Mouse (Mus musculus) hindbrain, embryonic 15.5 days (tissue): ENCODE data around the gene Akap13. TPM values are rescaled to one million over a fixed set of nuclear protein-coding genes. Genes with fewer than 3 reads are reported as not detected.
"Not testable (repeated sequence)": the region's sequence is repeated elsewhere in the genome, so short reads cannot be mapped to it uniquely, and the experiment has no call there.

Experiments
- ATAC-seq: fragments of 200-750 bp; cut with Nextera tagmentation; 2 replicates; pipeline ENCODE4 v1.8.0; 2017; ENCODE audit warnings: low read depth, moderate number of reproducible peaks, moderate TSS enrichment; ENCODE audit not compliant: low FRiP score
- H3K27ac ChIP-seq: fragments of 300-500 bp; sonication (generic); replicated peaks from 2 replicates; pipeline ENCODE4 v1.5.1; 2015; ENCODE audit warnings: mild to moderate bottlenecking, inconsistent platforms
- H3K27me3 ChIP-seq: fragments of 300-500 bp; sonication (generic); 2 replicates; pipeline ENCODE4 v1.6.1; 2015; ENCODE audit warnings: control low read depth, inconsistent platforms
- H3K36me3 ChIP-seq: fragments of 300-500 bp; sonication (generic); 2 replicates; pipeline ENCODE4 v1.6.1; 2015; ENCODE audit warnings: control low read depth, inconsistent platforms
- H3K4me1 ChIP-seq: fragments of 300-500 bp; sonication (generic); replicated peaks from 2 replicates; pipeline ENCODE4 v1.6.1; 2015; ENCODE audit warnings: control low read depth, inconsistent platforms
- H3K4me2 ChIP-seq: fragments of 300-500 bp; sonication (generic); 2 replicates; pipeline ENCODE4 v1.6.1; 2015; ENCODE audit warnings: moderate library complexity, mild to moderate bottlenecking, inconsistent platforms
- H3K4me3 ChIP-seq: fragments of 300-500 bp; sonication (generic); 2 replicates; pipeline ENCODE4 v1.5.1; 2015; ENCODE audit warnings: mild to moderate bottlenecking, inconsistent platforms
- H3K9ac ChIP-seq: fragments of 300-500 bp; sonication (generic); 2 replicates; pipeline ENCODE4 v1.6.1; 2015; ENCODE audit warnings: inconsistent platforms
- H3K9me3 ChIP-seq: fragments of 300-500 bp; sonication (generic); 2 replicates; pipeline ENCODE4 v1.6.1; 2016; ENCODE audit warnings: control low read depth, inconsistent platforms
- WGBS: fragments of 180-500 bp; shearing (Covaris S2); methylation state at CpG from one replicate; pipeline ENCODE4 v1.1.7; 2015; 5-methylcytosine and 5-hydroxymethylcytosine counted together
- microRNA-seq: library from miRNA; unstranded; fragments of <30 nt; microRNA quantifications from one replicate; pipeline ENCODE4, GENCODE M21; 2016
- polyA plus RNA-seq: library from polyadenylated mRNA; unstranded; fragments of >200 nt; fragmentation: Nextera tagmentation; extraction: Ambion mirVana; gene quantifications from 2 replicates; pipeline ENCODE4 v1.2.1, GENCODE M21; 2015

Akap13 gene
- polyA plus RNA-seq, 1 experiment from 2014 or later = 15.3 TPM

- 82% methylated on average over 13 of the region's 13 CpGs for WGBS
These were observed 335.9 kb downstream of the Akap13 start for GRCm38 (mm10) chr7:75791092-75791837.

GRCm38 (mm10) chr7:75793091-75793490 is 337.8 kb downstream of the Akap13 start:
- no peak overlapping the region for H3K27ac ChIP-seq
- ATAC-seq = no peak
- no peaks in the 10 kb centered on the region for H3K9me3 ChIP-seq
- no peaks in the 10 kb centered on the region for H3K27me3 ChIP-seq
- no peak overlapping the region for H3K4me3 ChIP-seq
- no peak overlapping the region for H3K4me2 ChIP-seq
- H3K4me1 ChIP-seq = 0 out of 2 replicates have a peak, but pooled peaks cover 4% of the 10 kb centered on the region
- no peak overlapping the region for H3K9ac ChIP-seq
- H3K36me3 ChIP-seq = no peaks in the 10 kb centered on the region
- 61% methylated on average over 2 of the region's 2 CpGs for WGBS

More at GRCm38 (mm10) chr7:75791092-75791837, 335.9 kb downstream of the Akap13 start:
- not testable (repeated sequence) for H3K27ac ChIP-seq, H3K4me2 ChIP-seq, H3K9ac ChIP-seq, ATAC-seq, H3K4me1 ChIP-seq, H3K36me3 ChIP-seq, H3K9me3 ChIP-seq, H3K27me3 ChIP-seq, H3K4me3 ChIP-seq

- Histone ChIP-seq H3K27me3 (no peaks in the 10 kb centered on the region), H3K4me1 (0 out of 2 replicates have a peak, but pooled peaks cover 4% of the 10 kb centered on the region), H3K9me3 (no peaks in the 10 kb centered on the region), H3K4me2 (no peak overlapping the region), H3K4me3 (no peak overlapping the region), H3K36me3 (no peaks in the 10 kb centered on the region), H3K27ac (no peak overlapping the region), H3K9ac (no peak overlapping the region)
- WGBS = 68% methylated on average over 3 of the region's 3 CpGs
- ATAC-seq = no peak
These were observed 338.5 kb downstream of the Akap13 start for GRCm38 (mm10) chr7:75793654-75794335.

- Histone ChIP-seq H3K36me3 (no peaks in the 10 kb centered on the region), H3K9me3 (no peaks in the 10 kb centered on the region), H3K4me2 (no peak overlapping the region), H3K27me3 (no peaks in the 10 kb centered on the region), H3K27ac (no peak overlapping the region), H3K4me1 (0 out of 2 replicates have a peak, but pooled peaks cover 4% of the 10 kb centered on the region), H3K9ac (no peak overlapping the region), H3K4me3 (no peak overlapping the region)
- ATAC-seq = no peak
- WGBS = 97% methylated on average over 8 of the region's 8 CpGs
These were observed 339.8 kb downstream of the Akap13 start for GRCm38 (mm10) chr7:75795106-75795505.

GRCm38 (mm10) chr7:75796474-75796873 is 341.1 kb downstream of the Akap13 start:
- 0 out of 2 replicates have a peak, but pooled peaks cover 4% of the 10 kb centered on the region for H3K4me1 ChIP-seq
- H3K9me3 ChIP-seq = no peaks in the 10 kb centered on the region
- no peaks in the 10 kb centered on the region for H3K36me3 ChIP-seq
- no peak overlapping the region for H3K9ac ChIP-seq
- no peaks in the 10 kb centered on the region for H3K27me3 ChIP-seq
- WGBS = 30% methylated on average over 8 of the region's 9 CpGs
- H3K4me3 ChIP-seq = no peak overlapping the region
- H3K27ac ChIP-seq = no peak overlapping the region
- H3K4me2 ChIP-seq = no peak overlapping the region
- no peak for ATAC-seq

- Histone ChIP-seq H3K4me1 (0 out of 2 replicates have a peak, but pooled peaks cover 4% of the 10 kb centered on the region), H3K27ac (no peak overlapping the region), H3K9me3 (no peaks in the 10 kb centered on the region), H3K9ac (no peak overlapping the region), H3K4me2 (no peak overlapping the region), H3K27me3 (no peaks in the 10 kb centered on the region), H3K36me3 (no peaks in the 10 kb centered on the region), H3K4me3 (no peak overlapping the region)
- WGBS = 77% methylated on average over 4 of the region's 4 CpGs
- no peak for ATAC-seq
These were observed 345.2 kb downstream of the Akap13 start for GRCm38 (mm10) chr7:75800530-75800929.

GRCm38 (mm10) chr7:75801022-75801421 is 345.7 kb downstream of the Akap13 start:
- Histone ChIP-seq H3K9me3 (no peaks in the 10 kb centered on the region), H3K36me3 (no peaks in the 10 kb centered on the region), H3K4me3 (no peak overlapping the region), H3K27ac (no peak overlapping the region), H3K27me3 (no peaks in the 10 kb centered on the region), H3K4me1 (peaks cover 8% of the 10 kb centered on the region; the same call in 1 of the 2 replicates), H3K4me2 (no peak overlapping the region), H3K9ac (no peak overlapping the region)
- no peak for ATAC-seq
- WGBS = 87% methylated on average over 3 of the region's 3 CpGs

GRCm38 (mm10) chr7:75801621-75802358 is 346.5 kb downstream of the Akap13 start:
- Histone ChIP-seq H3K27ac (no peak overlapping the region), H3K4me3 (no peak overlapping the region), H3K36me3 (no peaks in the 10 kb centered on the region), H3K9me3 (no peaks in the 10 kb centered on the region), H3K27me3 (no peaks in the 10 kb centered on the region), H3K4me1 (peaks cover 10% of the 10 kb centered on the region), H3K4me2 (no peak overlapping the region), H3K9ac (no peak overlapping the region)
- ATAC-seq = no peak
- WGBS = 88% methylated on average over 5 of the region's 5 CpGs

GRCm38 (mm10) chr7:75802887-75803286 is 347.6 kb downstream of the Akap13 start:
- no peaks in the 10 kb centered on the region for H3K27me3 ChIP-seq
- no peak for ATAC-seq
- H3K27ac ChIP-seq = no peak overlapping the region
- H3K4me1 ChIP-seq = peaks cover 10% of the 10 kb centered on the region
- no peaks in the 10 kb centered on the region for H3K36me3 ChIP-seq
- H3K4me3 ChIP-seq = no peak overlapping the region
- no peak overlapping the region for H3K4me2 ChIP-seq
- no peak overlapping the region for H3K9ac ChIP-seq
- 70% methylated on average over 3 of the region's 3 CpGs for WGBS
- H3K9me3 ChIP-seq = no peaks in the 10 kb centered on the region

Small RNA genes lying within 50 kb of the gene (microRNA-seq; reads per million reads assigned to microRNA genes)
- gene Gm23251 = not detected

Other genes with a start within 250 kb of the Akap13 start
- 18.5 and 18.6 TPM in 2 replicates for gene Sv2b, start 146.3 kb upstream of the Akap13 start, polyA plus RNA-seq